Mouse (Mus musculus) thymus, postnatal 14 days (tissue): Measurements from ENCODE around the gene Taf12.

ENCODE experiments used
- DNase-seq: peaks from one replicate; pipeline ENCODE4 v3.0.0; 2021

Gene Taf12

DNA sequence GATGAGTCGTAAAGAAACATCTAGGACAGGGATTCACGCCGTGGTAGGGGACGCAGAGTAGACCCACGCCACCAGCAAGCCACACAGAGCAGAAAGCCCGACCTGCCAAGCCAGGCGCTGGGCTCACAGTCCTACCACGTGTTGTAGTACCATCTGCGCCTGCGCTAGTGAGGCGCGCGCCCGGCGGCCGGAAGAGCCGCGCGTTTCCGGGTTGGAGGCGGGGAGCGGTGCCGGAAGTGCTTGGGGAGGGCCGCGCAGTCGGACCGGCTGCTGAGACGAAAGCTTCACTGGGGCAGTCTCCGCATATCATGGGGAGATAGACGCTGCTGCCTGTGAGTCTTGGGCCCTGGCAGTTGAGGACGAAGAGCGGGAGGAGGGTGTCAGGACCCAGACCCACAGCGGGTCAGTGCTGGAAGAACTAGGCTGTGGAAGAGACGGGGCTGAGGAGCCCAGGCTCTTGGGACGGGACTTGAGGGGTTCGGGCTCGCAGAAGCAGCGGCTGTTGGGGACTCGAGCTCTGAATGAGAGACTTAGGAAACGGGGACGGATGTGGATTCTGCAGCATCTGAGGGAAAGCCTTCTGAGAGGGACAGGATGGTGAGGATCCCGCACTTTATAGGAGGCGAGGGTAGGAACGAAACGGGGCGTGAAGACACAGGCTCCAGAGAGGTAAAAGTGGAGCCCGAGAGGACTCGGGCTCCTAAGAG is at the start of gene Taf12:
TSS of gene Taf12 (plus strand) at position 220 of the 707 bp plus-strand sequence.
- DNase-seq: peak; percentile 94

DNA sequence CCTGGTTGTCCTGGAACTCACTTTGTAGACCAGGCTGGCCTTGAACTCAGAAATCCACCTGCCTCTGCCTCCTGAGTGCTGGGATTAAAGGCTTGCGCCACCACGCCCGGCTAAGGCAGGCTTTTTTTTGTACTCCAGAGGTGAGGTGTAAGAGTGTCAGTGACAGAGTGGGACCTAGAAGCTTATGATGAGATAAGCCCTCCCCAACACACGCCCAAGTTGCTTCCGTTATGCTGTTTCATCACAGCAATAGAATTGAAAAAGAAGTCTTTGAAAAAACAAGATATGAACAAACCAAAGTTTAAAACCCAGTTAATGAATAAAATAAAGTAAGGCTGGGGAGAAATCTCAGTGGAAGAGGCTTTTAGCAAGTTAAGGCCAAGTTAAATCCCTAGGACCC is 43.8 kb upstream of the Taf12 start:
- DNase-seq: no peak

DNA sequence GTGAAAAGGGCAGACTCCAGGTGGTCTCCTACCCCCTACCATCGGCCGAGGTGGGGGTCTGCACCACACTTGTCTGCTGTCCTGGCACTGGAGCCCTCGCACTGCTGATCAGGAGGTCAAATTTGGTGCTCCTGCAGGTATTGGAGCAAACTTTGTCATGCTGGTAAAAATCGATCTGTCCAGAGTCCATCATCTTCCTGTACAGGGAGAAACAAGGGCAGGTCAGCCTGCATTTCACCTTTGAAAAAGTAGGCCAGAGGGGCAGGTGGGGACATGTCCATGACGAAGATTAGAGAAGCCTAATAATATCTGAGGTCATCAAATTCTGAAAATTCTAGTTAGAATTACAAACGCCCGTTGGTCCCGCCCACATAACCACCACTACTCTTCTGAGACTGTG is 39.5 kb upstream of the Taf12 start:
- DNase-seq: no peak

DNA sequence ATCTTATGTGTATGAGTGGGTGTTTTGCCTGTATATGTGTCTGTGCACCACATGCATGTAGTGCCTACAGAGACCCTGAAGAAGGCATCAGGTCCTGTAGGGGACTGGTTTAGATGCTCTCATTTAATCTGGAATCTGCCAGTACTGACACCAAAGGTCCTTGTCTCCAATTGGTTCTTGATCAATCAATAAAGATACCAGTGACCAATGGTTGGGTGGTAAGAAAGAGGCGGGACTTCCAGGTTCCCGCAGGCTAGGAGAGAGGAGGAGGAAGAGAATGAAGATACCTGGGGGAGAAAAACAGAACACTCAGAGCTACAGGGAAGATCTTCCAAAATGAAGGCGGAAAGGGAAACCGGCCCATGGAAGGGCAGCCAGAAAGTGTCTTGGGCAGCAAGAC is 35.8 kb upstream of the Taf12 start:
- no peak for DNase-seq

DNA sequence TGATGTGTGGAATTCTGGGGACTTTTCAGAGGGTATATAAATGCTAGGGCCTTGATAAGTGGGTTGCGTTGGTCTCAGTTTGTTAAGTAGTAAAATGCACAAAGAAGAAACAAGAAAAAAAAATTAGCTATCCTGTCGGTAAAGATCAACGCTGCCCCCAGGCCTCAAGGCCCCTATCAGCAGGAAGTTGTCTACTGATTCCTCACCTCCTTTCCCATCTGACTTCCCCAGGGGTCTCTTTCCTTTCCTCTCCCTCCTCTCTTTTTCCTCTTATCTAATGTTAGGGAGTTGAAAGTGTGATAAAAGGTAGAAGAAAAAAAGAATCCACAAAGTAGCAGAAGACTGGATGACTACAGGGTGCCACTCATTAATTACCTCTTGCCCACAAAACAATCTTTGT is 33.8 kb upstream of the Taf12 start:
- DNase-seq: no peak

DNA sequence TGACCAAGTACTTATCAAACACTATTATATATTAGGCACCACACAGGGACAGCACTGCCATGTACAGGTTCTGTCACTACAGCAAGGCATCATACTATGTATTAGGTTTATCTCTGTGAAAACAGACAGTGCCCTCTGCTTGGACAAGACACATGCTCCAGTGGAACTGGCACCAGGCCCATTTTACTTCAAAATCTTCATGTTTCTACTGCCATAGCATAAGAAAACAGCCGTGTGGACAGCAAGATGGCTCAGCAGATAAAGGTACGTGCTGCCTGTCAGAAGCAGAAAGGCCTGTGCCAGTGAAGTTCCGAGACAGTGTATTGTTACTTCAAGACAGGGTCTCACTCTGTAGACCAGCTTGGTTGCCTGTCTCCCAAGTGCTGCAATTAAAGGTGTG is 33.0 kb upstream of the Taf12 start:
- DNase-seq: no peak

DNA sequence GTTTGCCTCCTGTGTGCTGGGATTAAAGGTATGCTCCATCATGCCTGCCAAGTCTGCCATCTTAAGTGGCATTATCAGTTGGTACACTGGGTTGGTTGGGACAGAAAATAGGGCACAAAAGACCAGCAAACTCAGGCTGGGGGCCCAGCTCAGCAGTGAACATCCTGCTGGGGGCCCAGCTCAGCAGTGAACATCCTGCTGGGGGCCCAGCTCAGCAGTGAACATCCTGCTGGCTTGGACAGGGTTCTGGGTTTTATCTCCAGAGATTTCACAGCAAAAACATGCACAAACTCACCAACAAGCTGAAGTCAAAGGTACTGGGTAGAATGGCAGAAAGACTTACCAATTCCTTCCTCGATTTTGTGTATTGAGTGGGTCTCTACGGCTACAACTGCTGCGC is 28.5 kb upstream of the Taf12 start:
- peak; percentile 21 for DNase-seq

DNA sequence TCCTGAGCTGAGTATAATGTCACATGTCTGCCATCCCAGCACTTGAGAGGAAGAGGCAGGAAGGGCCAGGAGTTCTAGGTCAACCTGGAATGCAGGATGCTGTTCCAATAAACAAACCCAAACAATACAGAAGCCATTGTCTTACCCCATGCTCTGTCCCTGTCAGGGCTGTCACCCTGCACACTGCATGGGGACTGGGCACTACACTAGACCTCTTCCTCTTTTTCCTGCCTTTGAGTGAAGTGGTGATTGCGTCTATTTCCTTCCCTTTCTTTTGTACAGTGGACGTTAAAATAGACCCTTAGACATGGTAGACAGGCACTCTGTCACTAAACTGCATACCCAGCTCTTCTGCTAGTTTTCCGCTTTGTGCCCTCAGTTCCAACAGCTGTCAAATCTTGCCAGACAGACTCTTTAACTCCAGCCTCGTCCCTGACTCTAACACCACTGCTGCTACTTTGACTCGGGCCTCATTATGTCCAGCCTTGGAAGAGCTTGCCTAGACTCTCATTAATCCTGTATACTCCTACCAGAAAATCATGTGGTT is 26.7 kb upstream of the Taf12 start:
- no peak for DNase-seq

DNA sequence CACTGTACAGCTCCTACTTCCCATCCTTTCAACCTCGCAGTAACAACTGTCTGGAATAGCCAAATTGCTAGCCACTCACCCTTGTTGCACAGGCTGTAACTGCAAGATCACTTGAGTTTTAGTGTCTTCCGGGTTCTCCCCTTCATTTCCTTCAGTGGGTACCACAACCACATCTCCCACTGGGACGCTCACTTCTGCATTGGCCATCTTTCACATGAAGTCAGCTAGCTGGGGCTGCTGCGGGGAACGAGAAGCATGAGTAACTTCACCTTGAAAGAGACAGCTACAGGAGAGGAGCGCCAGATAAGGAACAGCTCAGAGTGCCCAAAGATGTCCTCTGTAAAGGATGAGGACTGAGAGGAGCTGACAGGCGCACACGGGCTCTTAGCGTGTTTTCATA is 22.6 kb upstream of the Taf12 start:
- no peak for DNase-seq

DNA sequence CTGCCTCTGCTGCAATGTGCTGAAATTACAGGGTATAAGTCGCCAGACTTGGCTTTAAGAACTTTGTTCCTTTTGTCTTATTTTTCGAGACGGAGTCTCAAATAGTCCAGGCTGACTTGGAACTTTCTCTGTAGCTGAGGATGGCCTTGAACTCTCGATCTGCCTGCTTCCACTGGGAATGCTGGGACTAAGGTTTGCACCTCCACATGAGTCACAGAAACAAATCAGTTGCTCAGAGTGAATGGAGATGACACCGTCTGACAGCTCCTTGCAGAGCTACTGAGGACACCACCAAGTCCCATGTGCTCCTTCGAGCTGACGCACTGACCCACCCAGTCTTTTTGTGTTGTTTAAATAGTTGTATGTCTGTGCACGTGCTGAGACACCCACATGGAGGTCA is 21.0 kb upstream of the Taf12 start:
- DNase-seq: no peak

DNA sequence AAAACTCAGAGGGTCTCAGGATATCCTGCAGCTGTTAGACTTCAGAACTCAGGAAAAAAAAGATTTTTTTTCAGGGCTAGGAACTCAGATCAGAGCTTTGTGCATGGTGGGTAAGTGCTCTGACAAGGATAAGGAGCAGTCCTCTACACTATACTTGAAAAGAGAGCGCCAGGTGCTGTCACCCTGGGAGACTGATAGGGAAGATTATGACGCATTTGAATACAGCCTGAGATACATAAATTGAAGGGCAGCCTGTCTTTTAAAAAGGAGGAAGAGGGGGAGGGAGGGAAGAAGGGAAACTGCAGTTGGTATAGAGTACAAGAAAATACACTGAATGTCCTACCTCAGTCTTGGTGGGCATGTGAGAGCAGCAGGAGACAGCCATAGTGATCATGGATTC is 20.6 kb upstream of the Taf12 start:
- DNase-seq: no peak

DNA sequence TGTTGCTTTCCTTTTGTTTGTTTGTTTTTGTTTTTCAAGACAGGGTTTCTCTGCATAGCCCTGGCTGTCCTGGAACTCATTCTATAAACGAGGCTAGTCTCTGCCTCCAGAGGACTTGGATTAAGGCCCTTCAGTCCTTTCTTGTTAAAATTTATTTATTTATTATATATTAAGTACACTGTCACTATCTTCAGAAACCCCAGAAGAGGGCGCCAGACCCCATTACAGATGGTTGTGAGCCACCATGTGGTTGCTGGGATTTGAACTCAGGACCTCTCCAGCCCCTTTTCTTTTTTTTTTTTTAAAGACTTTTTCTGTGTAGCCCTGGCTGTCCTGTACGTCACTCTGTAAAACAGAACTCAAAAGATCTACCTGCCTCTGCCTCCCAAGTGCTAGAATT is 19.2 kb upstream of the Taf12 start:
- DNase-seq: peak; percentile 20

DNA sequence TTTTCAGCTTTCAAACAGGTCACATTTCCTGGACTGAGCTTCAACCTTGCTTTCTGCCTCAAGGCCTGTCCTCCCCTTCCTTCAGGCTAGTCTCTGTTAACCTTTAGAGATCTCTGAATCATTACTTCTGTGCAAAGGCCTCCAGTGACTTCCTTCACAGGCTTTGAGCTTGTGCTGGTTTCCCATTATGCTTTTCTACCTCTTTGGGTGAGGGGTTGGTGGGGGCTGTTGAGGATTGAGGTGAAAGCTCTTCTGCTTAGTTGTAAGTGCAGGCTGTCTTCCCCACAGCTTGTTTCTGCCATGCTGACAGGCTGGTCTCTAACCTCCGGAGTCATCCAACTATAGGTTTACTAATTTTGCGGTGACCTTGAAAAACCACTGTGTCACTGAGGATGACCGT is 17.8 kb upstream of the Taf12 start:
- no peak for DNase-seq

DNA sequence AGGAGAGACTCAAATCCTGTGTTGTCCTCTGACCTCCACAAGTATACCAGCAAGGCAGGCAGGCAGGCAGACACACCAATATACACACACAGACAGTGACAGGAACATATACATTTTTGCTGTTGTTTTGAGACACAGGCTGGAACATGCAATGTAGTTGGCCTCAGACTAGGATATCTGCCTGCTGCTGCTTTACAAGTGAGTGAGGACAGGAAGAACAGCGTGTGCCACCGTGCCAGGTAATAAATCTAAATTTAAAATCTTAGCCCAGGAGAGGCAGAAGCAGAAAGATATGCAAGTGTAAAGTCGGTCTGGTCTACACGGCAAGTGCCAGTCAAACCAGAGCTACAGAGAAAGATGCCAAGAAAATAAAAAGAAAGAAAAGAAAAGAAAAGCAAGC is 14.9 kb upstream of the Taf12 start:
- no peak for DNase-seq

DNA sequence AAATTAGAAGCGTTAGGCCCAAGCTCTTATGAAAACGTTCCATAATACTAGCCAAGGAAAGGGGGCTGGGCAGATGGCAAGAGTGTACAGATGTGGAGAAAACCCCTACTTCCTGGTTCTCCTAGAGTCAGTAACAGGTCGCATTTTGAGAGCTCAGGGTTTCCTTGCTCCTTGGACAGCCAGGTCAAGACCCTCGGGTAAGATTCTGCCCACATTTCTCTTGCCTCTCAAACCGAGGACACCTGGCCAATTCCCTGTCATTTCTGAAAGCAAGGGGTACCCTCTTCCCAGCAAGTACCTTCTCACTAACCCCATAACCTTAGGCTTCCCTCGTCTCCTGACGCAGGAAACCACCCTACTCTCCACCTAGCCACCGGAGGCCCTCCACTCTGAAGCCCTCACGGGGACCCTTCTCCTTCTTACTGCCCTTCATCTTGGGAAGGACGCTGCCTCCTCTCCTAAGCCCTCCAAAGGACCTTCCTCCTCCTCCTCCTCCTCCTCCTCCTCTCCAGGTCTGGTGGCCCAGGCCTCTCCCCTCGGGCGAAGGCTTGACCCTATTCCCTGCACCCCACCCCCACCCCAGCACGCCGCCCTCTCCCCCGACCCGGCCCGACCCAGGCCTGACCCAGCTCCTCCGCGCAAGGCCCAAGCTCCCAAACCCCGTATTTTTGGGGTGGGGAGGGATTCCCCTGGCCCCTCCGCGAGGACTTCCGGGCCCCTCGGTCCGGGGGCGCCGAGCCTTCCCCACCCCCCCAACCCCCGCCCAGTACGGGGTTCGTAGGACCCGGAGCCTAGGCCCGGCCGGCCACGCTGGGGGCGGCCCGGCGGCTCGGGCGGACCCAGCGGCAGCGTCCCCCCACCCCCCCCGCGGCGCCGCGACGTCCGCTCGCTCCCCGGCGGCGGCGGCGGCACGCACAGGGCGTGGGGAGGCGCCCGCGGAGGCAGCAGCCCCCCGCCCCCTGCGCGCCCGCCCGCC is 13.5 kb upstream of the Taf12 start:
- DNase-seq: peak; percentile 62

DNA sequence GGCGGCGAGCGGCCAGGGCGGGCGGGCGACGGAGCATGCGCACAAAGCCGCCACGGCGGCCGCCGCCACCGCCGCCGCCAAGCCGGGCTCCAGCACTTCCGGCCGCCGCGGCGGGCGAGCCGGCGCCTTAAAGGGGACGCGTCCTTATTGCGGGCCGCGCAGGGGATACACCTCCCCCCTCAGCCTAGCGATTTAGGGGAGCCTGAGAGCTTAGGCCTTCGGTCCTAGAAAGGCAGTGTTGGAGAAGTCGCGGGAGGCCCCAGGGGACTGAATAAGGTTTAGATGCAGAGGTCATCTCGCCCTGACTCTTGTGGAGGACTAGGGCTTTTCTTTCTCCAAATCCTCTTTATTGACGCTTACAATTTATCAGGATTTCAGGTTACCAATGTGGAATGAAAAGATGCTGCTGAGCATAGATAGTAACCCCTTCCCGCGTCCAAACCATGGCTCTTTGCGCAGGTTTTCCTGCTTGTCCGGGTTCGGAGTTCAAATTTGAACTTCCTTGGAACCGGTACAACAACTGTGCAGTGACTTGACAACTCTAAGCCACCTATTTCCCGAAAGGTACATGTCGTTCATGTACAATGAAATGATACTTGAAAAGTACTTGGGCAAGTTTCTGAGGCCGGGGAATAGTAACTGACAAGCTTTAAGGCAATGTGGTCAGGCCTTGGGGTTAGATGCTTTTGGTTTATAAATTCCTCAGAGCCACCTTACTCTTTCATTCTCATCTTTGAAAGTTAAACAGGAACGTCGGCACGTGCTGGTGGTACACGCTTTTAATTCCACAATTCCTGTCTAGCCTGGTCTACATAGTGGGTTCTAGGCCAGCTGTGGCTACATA is 12.4 kb upstream of the Taf12 start, which contains the start of gene Gmeb1:
TSS of gene Gmeb1 (minus strand) at position 89 of the 844 bp plus-strand sequence.
- DNase-seq: peak; percentile 87

DNA sequence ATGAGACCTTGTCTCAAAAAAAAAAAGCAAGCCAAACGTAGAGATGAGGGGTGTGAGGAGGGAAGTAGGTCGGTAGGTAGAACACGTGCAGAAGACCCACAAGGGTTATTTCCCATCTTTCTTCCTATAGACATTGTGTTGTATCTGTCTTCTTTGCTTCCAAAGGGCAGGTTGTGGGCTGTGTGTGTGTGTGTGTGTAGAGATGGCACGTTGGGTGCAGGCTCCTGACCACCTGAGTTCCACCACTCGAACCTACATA is 11.9 kb upstream of the Taf12 start:
- DNase-seq: no peak

DNA sequence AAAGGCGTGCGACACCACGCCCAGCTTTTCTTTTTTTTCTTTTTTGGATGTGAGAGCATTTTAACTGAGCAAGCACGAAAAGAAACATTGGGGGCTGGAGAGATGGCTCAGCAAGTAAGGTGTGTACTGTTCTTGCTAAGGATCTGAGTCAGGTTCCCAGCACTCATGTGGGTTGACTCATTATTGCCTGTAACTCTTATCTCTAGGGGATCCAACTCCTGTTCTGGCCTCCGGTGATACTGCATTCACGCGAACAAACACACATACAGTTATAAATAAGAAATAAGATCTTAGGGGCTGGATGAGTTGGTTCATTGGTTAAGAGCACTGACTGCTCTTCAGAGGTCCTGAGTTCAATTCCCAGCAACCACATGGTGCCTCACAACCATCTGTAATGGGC is 10.9 kb upstream of the Taf12 start:
- no peak for DNase-seq

DNA sequence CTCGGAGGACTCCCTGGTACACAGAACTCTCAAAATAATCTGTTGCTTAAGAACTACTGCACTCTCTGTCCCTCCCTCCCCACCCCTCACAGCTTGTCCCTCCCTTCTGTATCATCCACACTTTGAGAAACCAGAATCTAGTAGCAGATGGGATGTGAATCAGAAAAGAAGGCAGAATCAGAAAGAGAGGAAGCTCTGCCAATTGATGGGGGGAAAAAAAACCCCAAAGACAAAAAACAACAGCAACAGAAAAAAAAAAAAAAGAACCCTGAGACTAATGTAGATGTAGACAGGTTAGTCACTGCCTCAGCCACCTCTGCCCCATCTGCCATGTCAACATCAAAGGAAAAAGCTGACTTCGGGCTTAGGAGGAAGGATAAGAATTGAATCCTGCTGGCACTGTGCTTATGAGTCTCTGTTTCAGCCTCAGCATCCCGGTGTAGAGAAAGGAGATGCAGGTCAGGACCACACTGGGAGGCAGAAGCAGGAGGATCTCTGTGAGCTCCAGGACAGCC is 7.3 kb upstream of the Taf12 start:
- DNase-seq: no peak

DNA sequence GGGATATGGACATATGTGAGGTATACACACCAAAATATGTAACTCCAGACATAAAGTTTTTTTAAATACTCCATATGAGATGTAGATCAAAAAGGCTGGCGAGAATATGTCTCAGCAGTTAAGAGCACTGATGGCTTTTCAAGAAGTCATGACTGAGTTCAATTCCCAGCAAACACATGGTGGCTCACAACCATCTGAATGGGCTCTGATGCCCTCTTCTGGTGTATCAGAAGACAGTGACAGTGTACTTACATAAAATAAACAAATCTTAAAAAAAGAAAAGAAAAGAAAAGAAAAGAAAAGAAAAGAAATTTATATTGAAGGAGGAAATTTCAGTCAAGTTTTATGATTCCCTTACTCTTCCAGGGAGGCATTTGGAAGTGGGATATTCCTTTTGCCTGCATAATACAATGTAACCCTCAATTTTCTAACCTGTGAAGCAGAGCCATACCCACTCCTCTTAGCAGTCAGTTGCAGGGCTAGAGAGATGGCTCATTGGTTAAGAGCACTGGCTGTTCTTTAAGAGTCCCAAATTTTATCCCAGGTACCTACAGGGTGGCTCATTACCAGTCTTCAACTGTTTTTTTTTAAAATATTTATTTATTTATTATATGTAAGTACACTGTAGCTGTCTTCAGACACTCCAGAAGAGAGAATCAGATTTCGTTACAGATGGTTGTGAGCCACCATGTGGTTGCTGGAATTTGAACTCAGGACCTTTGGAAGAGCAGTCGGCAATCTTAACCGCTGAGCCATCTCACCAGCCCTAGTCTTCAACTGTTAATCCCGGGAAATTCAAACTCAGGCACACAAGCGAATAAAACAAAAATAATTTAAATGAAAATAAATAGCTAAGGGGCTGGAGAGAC is 5.1 kb upstream of the Taf12 start:
- DNase-seq: peak; percentile 31

DNA sequence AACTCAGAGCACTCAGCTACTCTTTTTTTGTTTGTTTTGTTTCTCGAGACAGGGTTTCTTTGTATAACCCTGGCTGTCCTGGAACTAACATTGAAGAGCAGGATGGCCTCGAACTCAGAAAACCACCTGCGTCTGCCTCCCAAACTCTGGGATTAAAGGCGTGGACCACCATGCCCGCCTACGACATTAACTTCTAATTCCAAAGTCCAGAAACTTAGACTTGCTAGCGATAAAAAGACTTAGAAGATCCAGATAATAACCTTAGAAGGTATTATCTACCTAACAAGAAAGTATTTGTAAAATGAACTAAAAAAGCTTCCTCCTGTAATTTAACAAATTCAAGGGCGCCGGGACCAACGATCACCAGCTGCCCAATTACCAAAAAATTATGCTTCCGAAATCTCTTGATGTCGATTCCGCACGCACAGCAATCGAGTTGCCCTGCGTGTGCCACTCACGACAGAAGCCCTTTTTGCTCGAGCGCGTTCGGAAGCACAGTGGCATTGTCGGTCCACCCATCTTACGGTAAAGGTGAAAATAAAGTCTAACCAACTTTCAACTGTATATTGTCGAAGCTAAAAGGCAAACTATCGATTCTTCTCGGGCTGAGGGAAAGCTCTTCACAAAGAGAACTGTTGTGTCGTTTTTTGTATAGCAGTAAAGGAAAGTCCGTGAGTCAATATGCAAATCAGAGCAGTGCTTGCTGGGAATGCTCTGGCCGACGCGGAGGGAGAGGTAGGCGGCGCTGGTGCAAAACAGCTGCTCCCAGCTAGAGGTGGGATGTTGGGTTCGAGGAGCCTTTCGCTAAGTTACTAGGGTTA is 4.2 kb upstream of the Taf12 start:
- DNase-seq: peak; percentile 90
